ENCODE assay signal across 21 mouse cellular contexts in genomic region chr9:44352337-44352736, GRCm38 (mm10).
"Had no signal": no experiment of that assay in that cellular context is flagged by ENCODE, and none has a peak within 500 bp of the region (broad histone marks: within the 10 kb centered on the region; RNA-seq: fewer than 3 reads in every experiment).

No protein-coding gene starts in this region.

- H3K4me1 ChIP-seq: limb, embryonic 12.5 days; limb, embryonic 15.5 days; midbrain, embryonic 10.5 days; neural tube, embryonic 13.5 days; stomach, embryonic 15.5 days had no signal

- H3K9me3 ChIP-seq: limb, embryonic 12.5 days; limb, embryonic 15.5 days; megakaryocyte, embryonic 14.5 days; midbrain, embryonic 10.5 days; midbrain, embryonic 13.5 days; neural tube, embryonic 13.5 days; stomach, embryonic 15.5 days had no signal

- H3K4me2 ChIP-seq: limb, embryonic 12.5 days; limb, embryonic 15.5 days; lung, embryonic 14.5 days; midbrain, embryonic 13.5 days; neural tube, embryonic 13.5 days; stomach, embryonic 15.5 days had no signal

- H3K27ac ChIP-seq: limb, embryonic 12.5 days; limb, embryonic 15.5 days; midbrain, embryonic 10.5 days; midbrain, embryonic 13.5 days; neural tube, embryonic 13.5 days; stomach, embryonic 15.5 days had no signal

- H3K9ac ChIP-seq: limb, embryonic 12.5 days; limb, embryonic 15.5 days; lung, embryonic 14.5 days; neural tube, embryonic 13.5 days; stomach, embryonic 15.5 days had no signal

- H3K4me3 ChIP-seq: limb, embryonic 12.5 days; limb, embryonic 15.5 days; midbrain, embryonic 10.5 days; midbrain, embryonic 13.5 days; myocyte; neural tube, embryonic 13.5 days; stomach, embryonic 15.5 days had no signal

- DNase-seq: kidney, adult 18-20 months; kidney, adult 9 months; kidney, postnatal 14 days; kidney, postnatal 4 days; left cerebral cortex, postnatal 4 days; lung, embryonic 14.5 days; lung, postnatal 10 days; lung, postnatal 36 days; retina, postnatal 1 day; right cerebral cortex, postnatal 25 days; spleen, adult 18-20 months; thymus, postnatal 4 days had no signal

- H3K27me3 ChIP-seq: limb, embryonic 12.5 days; limb, embryonic 15.5 days; megakaryocyte, embryonic 14.5 days; midbrain, embryonic 13.5 days; neural tube, embryonic 13.5 days; stomach, embryonic 15.5 days had no signal

- ATAC-seq: midbrain, embryonic 13.5 days; midbrain, embryonic 16.5 days had no signal
